Mouse (Mus musculus): Measurements from ENCODE around the gene Tmem200b.
A peak's percentile ranks its signal among the peaks of the same experiment; 100 is the strongest.

The Tmem200b gene

DNA sequence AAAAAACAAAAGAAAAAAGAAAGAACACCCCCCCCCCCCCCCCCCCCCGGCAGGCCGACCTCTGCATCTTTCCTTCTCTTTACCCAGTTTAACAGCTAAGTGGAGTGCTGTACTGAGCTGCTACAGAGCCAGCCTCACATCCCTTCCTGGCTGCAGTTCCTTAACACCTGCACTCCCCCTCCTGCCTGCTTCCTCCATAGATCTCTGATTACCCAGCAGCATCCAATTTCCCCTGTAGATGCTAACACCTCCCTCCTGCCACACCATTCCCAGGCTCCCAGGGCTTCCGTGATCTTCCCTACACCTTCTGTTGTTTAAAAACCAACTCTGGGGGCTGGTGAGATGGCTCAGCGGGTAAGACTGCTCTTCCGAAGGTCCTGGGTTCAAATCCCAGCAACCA is 10.1 kb upstream of the Tmem200b start:
- no peak for DNase-seq

- DNase-seq: no peak
These were observed 8.0 kb upstream of the Tmem200b start for GRCm38 (mm10) chr4:131913526-131913925.

GRCm38 (mm10) chr4:131914046-131914643 is 7.4 kb upstream of the Tmem200b start:
- peak; percentile 53 for DNase-seq

DNA sequence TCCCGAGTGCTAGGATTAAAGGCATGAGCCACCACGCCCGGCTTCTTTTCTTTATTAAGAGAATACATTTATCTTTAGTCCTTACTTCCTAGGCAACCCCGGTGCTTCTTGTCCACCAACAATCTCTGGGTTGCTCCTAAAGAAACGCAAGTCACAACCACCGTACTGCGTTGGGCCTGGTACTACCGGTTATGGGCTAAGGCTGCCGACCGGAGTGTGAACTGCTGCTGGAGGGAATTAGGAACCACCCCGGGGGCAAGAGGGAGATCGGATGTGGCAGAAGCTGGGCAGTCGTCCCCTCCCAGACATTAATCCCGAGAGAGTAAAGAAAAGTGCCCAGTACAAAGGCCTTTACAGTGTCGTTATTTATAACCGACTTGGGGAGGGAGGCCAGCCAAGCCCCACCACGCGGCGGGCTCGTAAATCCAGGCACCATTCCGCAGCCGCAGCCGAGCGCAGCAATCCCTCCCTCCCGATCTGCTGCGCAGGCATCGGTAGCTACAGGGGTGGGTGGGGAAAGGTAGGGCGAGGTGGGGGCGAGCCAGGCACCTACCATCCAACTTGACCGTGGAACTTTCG is 6.6 kb upstream of the Tmem200b start:
- peak; percentile 77 for DNase-seq

GRCm38 (mm10) chr4:131915821-131916328 is 5.7 kb upstream of the Tmem200b start:
- DNase-seq: peak; percentile 32

DNA sequence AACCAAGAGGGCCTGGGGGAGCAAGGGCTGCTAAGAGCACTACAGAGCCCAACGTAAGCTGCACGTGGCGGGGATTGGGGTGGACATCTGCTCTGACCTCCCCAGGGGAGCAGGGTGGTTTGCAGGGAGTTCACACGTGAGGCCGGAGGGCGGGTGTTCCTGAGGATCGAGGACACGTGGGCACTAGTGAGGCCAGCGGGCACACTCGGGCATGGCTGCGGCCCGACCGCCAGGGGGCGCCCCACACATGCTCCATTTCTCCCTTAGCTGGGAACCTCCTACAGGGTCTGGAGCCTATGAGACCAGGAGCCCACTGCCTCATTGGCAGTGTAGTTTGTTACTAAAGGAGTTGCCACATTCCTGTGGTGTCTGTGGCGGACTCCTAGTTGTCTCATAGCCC is 5.1 kb upstream of the Tmem200b start:
- DNase-seq: peak; percentile 82

DNA sequence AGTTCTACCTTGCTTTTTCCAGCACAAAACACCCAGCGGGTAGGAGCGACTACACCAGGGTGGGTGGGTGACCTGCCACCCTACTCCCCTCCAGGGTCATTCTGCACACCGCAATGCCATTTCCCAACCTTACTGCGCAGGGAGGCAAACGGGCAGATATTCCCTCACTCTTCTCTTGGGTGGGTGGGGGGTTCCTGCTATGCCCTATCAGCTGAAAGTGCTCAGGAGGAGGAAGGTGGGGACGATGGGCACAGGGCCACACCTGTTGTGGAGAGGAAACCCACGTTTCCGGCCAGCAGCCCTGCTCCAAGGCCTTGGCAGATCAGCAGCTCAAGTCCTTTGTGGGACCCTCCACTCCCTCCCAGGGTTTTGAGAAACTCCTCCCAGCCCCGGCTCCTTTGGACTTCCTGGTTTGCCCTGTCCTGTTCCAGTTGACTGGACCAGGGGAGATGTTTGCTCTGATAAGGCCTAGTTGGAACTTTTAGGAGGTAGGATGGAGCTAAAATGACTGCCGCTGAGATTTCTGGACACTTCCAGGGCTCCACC is 4.5 kb upstream of the Tmem200b start:
- no peak for DNase-seq

DNA sequence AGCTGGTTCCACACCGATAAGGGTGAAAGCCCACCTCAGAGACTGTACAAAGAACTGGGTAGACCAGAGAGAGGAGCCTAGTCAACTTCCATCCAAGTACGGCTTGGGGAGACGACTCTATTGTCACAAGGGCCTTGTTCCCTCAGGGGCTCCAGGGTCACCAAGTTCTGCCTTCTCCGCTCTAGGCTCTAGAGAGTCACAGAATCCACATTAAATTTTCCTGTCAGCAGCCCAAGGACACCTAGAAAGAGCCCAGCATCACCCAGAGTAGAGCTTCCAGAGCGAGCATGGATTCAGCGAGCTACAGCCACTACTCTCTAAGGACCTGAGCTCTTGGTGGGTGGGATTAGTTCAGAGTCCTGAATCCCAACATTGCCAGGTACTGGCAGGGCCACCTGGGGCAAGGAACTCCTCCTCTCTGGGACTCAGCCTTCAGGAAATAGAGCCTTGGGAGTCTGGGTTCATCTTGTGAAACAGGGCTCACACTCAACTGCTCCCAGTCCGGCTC is 3.5 kb upstream of the Tmem200b start:
- no peak for DNase-seq

- DNase-seq: peak; percentile 85
These were observed 2.7 kb upstream of the Tmem200b start for GRCm38 (mm10) chr4:131918711-131919500.

DNA sequence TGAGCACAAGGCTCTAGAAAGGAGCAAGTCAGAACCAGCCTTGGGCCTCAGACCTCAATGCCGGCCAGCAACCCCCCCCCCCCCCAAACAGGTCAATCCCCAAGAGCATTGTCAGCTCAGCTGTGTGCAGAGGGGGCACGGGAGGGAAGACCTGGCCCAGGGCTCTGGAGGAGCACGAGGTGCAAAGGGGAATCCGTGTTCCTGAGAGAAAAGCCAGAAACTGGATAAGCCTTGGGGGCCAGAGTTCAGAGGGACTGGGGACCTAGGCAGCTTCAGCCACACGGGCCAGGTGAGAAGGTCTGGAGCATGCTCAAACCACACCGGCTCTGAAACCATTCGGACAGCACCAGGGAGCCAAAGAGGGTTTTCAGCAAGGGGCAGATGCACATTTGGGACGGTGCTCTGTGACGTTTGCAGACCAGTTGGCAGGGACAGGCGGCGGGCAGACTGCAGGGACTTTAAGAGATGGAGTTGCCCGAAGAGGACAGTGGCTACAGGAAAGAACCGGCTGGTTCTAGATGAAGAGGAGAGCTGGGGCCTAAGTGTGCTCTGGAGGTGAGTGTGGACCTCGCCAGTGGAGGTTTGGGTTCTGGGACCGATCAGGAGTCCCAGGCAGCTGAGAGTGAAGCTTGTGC is 1.9 kb upstream of the Tmem200b start:
- DNase-seq: peak; percentile 24

- peak; percentile 77 for DNase-seq
These were observed 1.4 kb upstream of the Tmem200b start for GRCm38 (mm10) chr4:131920141-131920594.

- peak; percentile 79 for DNase-seq
These were observed 798 bp upstream of the Tmem200b start for GRCm38 (mm10) chr4:131920595-131921351.

GRCm38 (mm10) chr4:131922404-131922803 is 833 bp downstream of the Tmem200b start:
- DNase-seq: no peak

DNA sequence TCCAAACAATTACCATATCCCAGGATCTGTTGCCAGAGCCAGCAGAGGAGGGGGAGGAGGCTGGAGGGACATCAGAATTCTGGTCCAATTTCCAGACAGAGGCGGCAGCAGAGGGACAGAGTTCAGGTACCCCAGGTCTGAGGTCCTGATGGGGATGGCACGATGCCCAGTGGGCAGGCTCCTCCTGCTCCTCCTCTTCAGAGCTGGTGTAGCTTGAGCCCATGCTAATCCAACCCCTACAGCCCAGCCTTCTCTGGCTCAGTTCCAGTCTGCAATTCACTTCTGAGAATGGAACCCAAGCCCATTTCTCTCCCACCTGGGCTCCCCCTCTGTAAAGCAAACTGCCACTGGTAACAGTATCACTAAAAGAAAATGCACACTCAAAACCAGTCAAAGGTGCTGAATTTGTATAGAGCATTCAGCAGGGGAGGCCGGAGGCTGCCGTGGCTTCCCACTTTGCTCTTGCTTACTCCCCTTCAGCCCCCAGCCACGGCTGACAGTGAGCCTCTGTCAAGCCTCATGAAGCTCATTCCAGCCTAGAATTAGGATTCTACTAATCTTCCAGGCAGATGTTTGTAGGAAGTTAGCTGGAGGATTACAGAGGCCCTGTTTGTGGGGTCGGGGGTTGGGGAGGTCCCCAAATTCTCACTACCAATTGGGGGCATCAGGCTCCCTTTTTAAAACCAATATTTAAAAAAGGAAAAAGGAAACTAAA is 2.7 kb downstream of the Tmem200b start:
- DNase-seq: no peak

DNA sequence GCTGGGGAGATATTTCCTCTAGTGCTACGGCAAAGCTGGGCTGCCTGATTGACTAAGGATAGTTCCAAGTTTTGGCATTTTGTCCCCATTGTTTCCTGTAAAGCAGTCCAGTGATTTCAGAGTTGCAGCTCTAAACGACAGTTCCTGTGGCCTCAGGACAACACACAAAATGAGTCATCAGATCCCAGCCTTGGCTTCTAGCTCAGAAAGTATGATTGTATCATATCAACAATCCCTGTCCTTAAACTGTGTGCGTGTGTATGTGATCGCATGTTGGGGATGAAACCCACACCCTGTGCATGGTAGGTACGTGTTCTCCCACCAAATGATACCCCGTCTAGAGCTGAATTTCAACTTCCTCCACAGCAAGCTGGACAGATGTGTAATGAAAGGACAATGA is 7.6 kb downstream of the Tmem200b start:
- no peak for DNase-seq

- DNase-seq: no peak
These were observed 17.9 kb downstream of the Tmem200b start for GRCm38 (mm10) chr4:131939459-131939858.

DNA sequence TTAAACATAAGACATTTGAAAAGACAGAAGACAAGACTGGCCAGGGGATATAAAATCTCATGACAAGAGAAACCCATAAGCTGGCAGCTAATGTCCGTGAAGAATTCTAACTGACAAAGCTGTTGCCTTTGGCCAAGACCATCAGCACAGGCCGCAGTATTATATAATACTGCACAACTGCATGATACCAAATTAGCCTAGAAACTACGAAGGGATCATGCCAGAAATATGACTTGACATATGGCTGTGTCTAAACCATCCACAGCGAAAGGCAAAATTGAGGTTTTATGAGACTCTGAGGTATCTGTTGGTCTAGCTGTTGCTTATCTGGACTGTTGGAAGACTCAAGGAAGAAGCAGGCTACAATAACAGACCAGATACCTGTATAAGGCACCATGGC is 19.3 kb downstream of the Tmem200b start:
- no peak for DNase-seq

- DNase-seq: no peak
These were observed 26.3 kb downstream of the Tmem200b start for GRCm38 (mm10) chr4:131947848-131948247.

GRCm38 (mm10) chr4:131949903-131950302 is 28.3 kb downstream of the Tmem200b start:
- DNase-seq: peak; percentile 9

GRCm38 (mm10) chr4:131950657-131951056 is 29.1 kb downstream of the Tmem200b start:
- DNase-seq: peak; percentile 16

DNA sequence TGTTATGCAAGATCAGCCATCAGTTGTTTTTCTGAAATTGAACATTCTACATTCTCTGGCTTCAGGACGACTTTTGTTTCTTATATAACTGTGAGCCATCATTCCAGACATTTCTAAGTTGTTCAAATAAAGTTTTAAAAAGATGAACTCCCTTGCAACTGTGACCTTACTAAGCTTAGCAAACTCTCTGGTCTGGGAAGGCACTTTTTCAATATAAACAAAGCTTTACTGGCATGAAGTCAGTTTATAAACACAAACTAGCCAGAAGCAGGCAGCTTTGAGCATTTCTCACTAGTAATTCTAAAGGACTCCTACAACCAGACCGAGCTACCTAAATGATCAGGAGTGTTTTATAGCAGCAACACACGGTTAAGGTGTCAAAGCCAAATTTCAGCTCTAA is 35.6 kb downstream of the Tmem200b start:
- no peak for DNase-seq

All from embryo, embryonic 11 days (tissue).